Mouse (Mus musculus) stomach, embryonic 16.5 days (tissue): Measurements from ENCODE around the gene Pbsn. TPM values are rescaled to one million over a fixed set of nuclear protein-coding genes. Genes with fewer than 3 reads are reported as not detected.
A peak's percentile ranks its signal among the peaks of the same experiment; 100 is the strongest.

Experiments
- ATAC-seq: fragments of 200-750 bp; cut with Nextera tagmentation; 2 replicates; pipeline ENCODE4 v1.8.0; 2017; ENCODE audit warnings: moderate number of reproducible peaks, moderate TSS enrichment; ENCODE audit not compliant: insufficient read depth, low FRiP score
- H3K27ac ChIP-seq: fragments of 300-500 bp; sonication (generic); 2 replicates; pipeline ENCODE4 v1.5.1; 2014; ENCODE audit warnings: low read length
- H3K27me3 ChIP-seq: fragments of 300-500 bp; sonication (generic); 2 replicates; pipeline ENCODE4 v1.6.1; 2014; ENCODE audit warnings: low read length, control low read depth, mixed read lengths; ENCODE audit not compliant: control insufficient read depth, insufficient read depth
- H3K36me3 ChIP-seq: fragments of 300-500 bp; sonication (generic); 2 replicates; pipeline ENCODE4 v1.6.1; 2014; ENCODE audit warnings: low read length; ENCODE audit not compliant: control insufficient read depth, insufficient read depth
- H3K4me1 ChIP-seq: fragments of 300-500 bp; sonication (generic); 2 replicates; pipeline ENCODE4 v1.6.1; 2014; ENCODE audit warnings: low read length, control low read depth, mixed read lengths; ENCODE audit not compliant: control insufficient read depth, insufficient read depth
- H3K4me2 ChIP-seq: fragments of 300-500 bp; sonication (generic); 2 replicates; pipeline ENCODE4 v1.6.1; 2014; ENCODE audit warnings: low read depth, low read length, mixed read lengths
- H3K4me3 ChIP-seq: fragments of 300-500 bp; sonication (generic); replicated peaks from 2 replicates; pipeline ENCODE4 v1.5.1; 2014; ENCODE audit warnings: mild to moderate bottlenecking, low read length
- H3K9ac ChIP-seq: fragments of 300-500 bp; sonication (generic); 2 replicates; pipeline ENCODE4 v1.6.1; 2014; ENCODE audit warnings: low read length
- H3K9me3 ChIP-seq: fragments of 300-500 bp; sonication (generic); replicated peaks from 2 replicates; pipeline ENCODE4 v1.6.1; 2016; ENCODE audit warnings: low read length, control low read depth; ENCODE audit not compliant: control insufficient read depth
- WGBS: fragments of 180-500 bp; shearing (Covaris S2); extraction: QIAGEN DNeasy Blood & Tissue Kit; methylation state at CpG from one replicate; pipeline ENCODE4 v1.1.7; 2014; 5-methylcytosine and 5-hydroxymethylcytosine counted together
- polyA plus RNA-seq: library from polyadenylated mRNA; unstranded; fragments of >200 nt; fragmentation: Nextera tagmentation; extraction: Ambion mirVana; gene quantifications from 2 replicates; pipeline ENCODE4 v1.2.1, GENCODE M21; 2015

Pbsn gene
- polyA plus RNA-seq, 1 experiment from 2014 or later = not detected

DNA sequence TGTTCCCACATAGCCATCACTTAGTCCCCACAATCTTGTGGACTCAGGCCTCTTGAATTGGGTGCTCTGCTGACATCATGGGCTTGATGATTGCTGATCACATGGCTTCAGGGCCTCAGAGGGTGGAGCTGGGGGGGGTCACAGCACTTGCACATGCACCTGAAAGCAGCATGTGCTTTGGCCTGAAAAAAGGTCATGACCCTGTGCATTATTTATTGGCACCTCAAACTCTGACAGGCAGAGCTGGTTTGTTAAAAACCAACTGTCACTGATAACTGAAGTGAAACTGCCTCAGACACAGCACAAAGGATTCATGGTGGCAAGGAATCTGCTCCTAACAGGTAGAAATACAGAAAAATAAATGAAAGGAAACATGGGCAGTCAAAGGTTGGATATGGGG is 55.6 kb downstream of the Pbsn start:
- Histone ChIP-seq H3K4me1 (0 out of 2 replicates have a peak, but pooled peaks cover 4% of the 10 kb centered on the region), H3K27ac (no peak overlapping the region), H3K4me2 (no peak overlapping the region), H3K27me3 (no peaks in the 10 kb centered on the region), H3K9ac (no peak overlapping the region), H3K4me3 (no peak overlapping the region), H3K9me3 (no peaks in the 10 kb centered on the region), H3K36me3 (no peaks in the 10 kb centered on the region)
- no peak for ATAC-seq

DNA sequence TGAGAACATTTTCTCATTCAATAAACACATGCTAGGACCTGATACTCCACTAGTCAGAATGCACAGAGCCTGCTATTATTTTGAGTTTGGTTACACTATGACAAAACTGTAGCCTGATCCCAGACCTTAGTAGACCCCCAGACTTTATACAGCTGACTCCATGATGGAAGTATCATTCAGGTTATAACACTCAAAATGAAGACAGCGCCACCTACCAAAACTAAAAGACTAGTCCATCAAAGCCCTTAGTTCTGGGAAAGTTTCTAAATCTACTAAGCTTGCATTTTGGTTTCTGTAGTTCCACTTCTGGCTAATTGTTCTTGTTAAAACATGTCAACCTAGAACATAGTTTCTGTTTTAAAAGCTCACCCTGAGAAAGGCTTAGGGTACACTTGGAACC is 56.5 kb downstream of the Pbsn start:
- Histone ChIP-seq H3K4me2 (peak overlapping the region; percentile 56; the same call in 1 of the 2 replicates), H3K4me1 (0 out of 2 replicates have a peak, but pooled peaks cover 4% of the 10 kb centered on the region), H3K9ac (no peak overlapping the region), H3K9me3 (no peaks in the 10 kb centered on the region), H3K27ac (peak overlapping the region; percentile 86; the same call in 1 of the 2 replicates), H3K4me3 (no peak overlapping the region), H3K36me3 (no peaks in the 10 kb centered on the region), H3K27me3 (no peaks in the 10 kb centered on the region)
- WGBS = 60% methylated on average over 1 of the region's 1 CpGs
- no peak for ATAC-seq

DNA sequence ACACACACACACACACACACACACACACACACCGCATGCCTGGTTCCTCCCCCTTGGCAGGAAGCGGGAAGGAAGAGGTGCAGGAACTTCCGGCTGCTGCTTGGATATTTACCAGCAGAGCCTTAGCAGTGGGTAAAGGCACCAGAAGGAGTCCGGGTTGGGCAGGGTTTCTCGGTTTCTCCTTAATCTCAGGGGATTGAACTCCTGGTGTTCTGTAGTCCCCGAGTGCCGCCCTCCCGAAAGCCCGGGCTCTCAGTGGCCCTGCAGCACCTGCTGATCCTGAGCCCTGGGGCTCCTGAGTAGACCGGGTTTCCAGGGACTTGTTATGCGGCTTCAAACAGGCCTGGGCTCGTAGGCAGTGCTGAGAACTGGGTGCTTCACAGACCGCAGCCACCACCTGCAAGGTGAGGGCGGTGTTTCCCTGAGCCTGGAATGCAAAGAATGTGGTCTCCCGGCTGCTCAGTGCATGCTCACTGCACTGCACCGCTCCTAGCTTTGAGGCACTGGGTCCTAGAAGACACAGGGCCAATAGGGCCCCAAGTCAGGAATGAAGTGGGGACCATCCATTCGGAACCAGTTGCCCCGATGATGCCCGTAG is 57.1 kb downstream of the Pbsn start, which contains the start of gene Prkx:
Gene Prkx, minus strand, starts transcription at position 41 of the 598 bp plus-strand sequence.
- H3K4me2 ChIP-seq = peak within 1 kb of the TSS; percentile 59
- H3K9ac ChIP-seq = peak within 1 kb of the TSS; percentile 72
- peak; percentile 75; the same call in 1 of the 2 replicates for ATAC-seq
- peak within 1 kb of the TSS; percentile 86 for H3K27ac ChIP-seq
- H3K36me3 ChIP-seq = no peaks in the 10 kb centered on the region
- no peaks in the 10 kb centered on the region for H3K27me3 ChIP-seq
- WGBS = 18% methylated on average over 17 of the region's 19 CpGs
- 0 out of 2 replicates have a peak, but pooled peaks cover 4% of the 10 kb centered on the region for H3K4me1 ChIP-seq
- H3K9me3 ChIP-seq = no peaks in the 10 kb centered on the region
- peak within 1 kb of the TSS; percentile 62 for H3K4me3 ChIP-seq

DNA sequence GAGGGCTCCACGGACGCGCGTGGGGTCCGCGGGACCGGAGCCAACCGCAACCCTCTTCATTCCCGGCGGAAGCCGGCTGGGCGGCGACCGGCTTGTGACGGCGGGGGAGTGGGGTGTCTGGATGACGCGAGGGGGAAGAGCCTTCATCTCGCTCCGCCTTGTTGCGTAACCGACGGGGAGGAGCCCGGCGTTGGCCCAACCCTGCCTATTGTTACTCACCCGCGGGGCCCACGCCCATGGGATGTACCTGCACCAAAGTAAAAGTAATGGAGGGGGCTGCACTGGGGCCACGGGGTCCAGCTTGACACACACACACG is 57.6 kb downstream of the Pbsn start:
- H3K4me3 ChIP-seq = peak overlapping the region; percentile 62
- 0 out of 2 replicates have a peak, but pooled peaks cover 4% of the 10 kb centered on the region for H3K4me1 ChIP-seq
- ATAC-seq = peak; percentile 95
- H3K27ac ChIP-seq = peak overlapping the region; percentile 86
- no peaks in the 10 kb centered on the region for H3K36me3 ChIP-seq
- H3K27me3 ChIP-seq = no peaks in the 10 kb centered on the region
- H3K9me3 ChIP-seq = no peaks in the 10 kb centered on the region
- 17% methylated on average over 30 of the region's 30 CpGs for WGBS
- H3K4me2 ChIP-seq = peak overlapping the region; percentile 56
- peak overlapping the region; percentile 72 for H3K9ac ChIP-seq

DNA sequence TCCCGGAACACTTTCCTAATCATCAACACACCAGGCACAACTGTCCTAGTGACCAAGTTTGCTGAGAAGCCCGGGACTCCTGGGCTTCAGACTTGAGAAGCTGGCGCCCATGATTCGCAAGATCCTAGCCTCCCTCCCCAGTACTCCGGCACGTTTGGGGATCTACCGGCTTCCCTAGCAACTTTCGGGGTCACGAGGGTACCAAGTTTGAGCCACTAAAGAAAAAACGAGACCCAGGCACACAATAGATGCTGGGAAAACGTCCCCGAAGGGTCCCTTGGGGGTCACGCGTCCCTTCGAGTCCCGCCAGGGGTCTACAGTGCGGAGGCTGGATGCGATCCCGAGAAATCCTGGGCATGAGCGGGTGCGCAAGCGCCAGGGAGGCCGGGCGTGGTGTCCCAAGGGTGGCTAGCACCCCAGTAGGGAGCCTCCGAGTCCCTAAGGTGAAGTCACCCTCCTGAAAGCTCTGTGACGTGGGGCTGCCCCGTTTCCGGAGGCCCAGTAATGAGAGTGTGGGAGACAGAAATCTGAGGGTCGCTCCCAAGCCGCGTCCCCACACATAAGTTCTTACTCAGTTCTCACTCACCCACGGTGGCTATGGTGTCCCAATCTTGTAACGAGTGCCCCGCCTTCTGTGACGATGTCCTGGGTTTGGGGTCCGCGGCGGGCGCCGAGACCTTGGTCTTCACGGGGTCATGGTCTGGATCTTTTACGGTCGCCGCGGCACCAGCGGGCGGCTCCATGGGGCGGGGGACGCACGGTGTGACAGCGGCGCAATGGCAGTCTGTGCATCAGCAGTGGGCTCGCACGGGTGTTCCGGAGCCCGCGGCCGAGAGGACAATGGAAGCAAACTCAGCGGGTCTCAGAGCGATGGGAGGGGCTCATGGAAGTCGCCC is 58.2 kb downstream of the Pbsn start:
- Histone ChIP-seq H3K36me3 (no peaks in the 10 kb centered on the region), H3K27ac (0 out of 2 replicates have a peak overlapping the region, but pooled peaks have one; percentile 18), H3K9ac (peak overlapping the region; percentile 72), H3K4me3 (peak overlapping the region; percentile 62), H3K9me3 (no peaks in the 10 kb centered on the region), H3K4me1 (0 out of 2 replicates have a peak, but pooled peaks cover 4% of the 10 kb centered on the region), H3K4me2 (peak overlapping the region; percentile 59), H3K27me3 (no peaks in the 10 kb centered on the region)
- WGBS = 14% methylated on average over 61 of the region's 61 CpGs
- peak; percentile 54 for ATAC-seq

DNA sequence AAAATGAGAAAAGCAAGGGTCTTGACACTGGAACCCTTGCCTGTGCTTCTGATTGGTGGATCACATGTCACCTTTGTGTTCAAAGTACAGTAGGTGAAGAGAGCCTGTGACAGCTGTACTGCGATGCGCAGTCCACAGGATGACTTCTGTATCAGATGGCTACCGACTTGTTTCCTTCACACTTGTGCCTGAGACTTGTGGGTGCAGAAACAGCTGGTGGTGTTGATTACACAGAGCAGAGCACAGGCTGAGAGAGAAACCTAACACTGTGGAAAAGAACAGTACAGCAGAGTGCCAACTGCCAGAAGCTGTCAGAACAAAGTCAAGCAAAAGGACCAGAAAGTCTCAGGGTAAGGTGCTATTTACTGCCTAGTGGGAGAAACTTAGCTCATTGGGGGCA is 64.7 kb downstream of the Pbsn start:
- Histone ChIP-seq H3K4me2 (no peak overlapping the region), H3K9me3 (no peaks in the 10 kb centered on the region), H3K27ac (no peak overlapping the region), H3K27me3 (no peaks in the 10 kb centered on the region), H3K36me3 (no peaks in the 10 kb centered on the region), H3K4me3 (no peak overlapping the region), H3K4me1 (no peaks in the 10 kb centered on the region), H3K9ac (no peak overlapping the region)
- 83% methylated on average over 3 of the region's 3 CpGs for WGBS
- ATAC-seq = no peak

Other genes with a start within 250 kb of the Pbsn start
- gene Prkx, start 57.3 kb downstream of the Pbsn start, polyA plus RNA-seq = 11.9 and 13.3 TPM in 2 replicates
- not detected in 2 replicates for gene Gm14744, start 11.1 kb upstream of the Pbsn start, polyA plus RNA-seq
- gene 5430402E10Rik, start 71.4 kb upstream of the Pbsn start, polyA plus RNA-seq = not detected in 2 replicates
- gene Obp1a, start 237.8 kb upstream of the Pbsn start, polyA plus RNA-seq = not detected in 2 replicates